Mouse (Mus musculus): ENCODE data around the gene Dolk. TPM values are rescaled to one million over a fixed set of nuclear protein-coding genes. Genes with fewer than 3 reads are reported as not detected.

Gene Dolk
- polyA plus RNA-seq, 1 experiment from 2014 or later = 14.1 TPM

GRCm38 (mm10) chr2:30319260-30319659 is 33.1 kb upstream of the Dolk start:
- H3K27me3 ChIP-seq (ENCODE audit: insufficient read depth, low read length) = no peaks in the 10 kb centered on the region
- no peaks in the 10 kb centered on the region for H3K4me1 ChIP-seq (ENCODE audit: insufficient read depth)
- no peak overlapping the region for H3K4me3 ChIP-seq (ENCODE audit: low read depth, low read length)
- peaks cover 62% of the 10 kb centered on the region for H3K36me3 ChIP-seq (replicated peaks; ENCODE audit: insufficient read depth, low read length)
- peak overlapping the region; percentile 60 for H3K27ac ChIP-seq (ENCODE audit: low read depth)
- TF ChIP-seq EP300 (IDR thresholded peaks at IDR 0.05; ENCODE audit: low read depth) = no peak
- TF ChIP-seq CTCF (IDR thresholded peaks at IDR 0.05; ENCODE audit: low read depth) = peak; percentile 34
- 62% methylated on average over 4 of the region's 4 CpGs for WGBS (ENCODE audit: insufficient replicate concordance)
- no peak overlapping the region for H3K4me2 ChIP-seq (ENCODE audit: low read depth, low read length)
- ATAC-seq = peak; percentile 91
- H3K9me3 ChIP-seq (ENCODE audit: low read length) = no peaks in the 10 kb centered on the region
- H3K9ac ChIP-seq (replicated peaks) = no peak overlapping the region
- DNase-seq = no peak

GRCm38 (mm10) chr2:30316955-30317354 is 30.8 kb upstream of the Dolk start:
- Histone ChIP-seq H3K9me3 (ENCODE audit: low read length) (no peaks in the 10 kb centered on the region), H3K9ac (replicated peaks) (no peak overlapping the region), H3K27ac (ENCODE audit: low read depth) (no peak overlapping the region), H3K4me3 (ENCODE audit: low read depth, low read length) (no peak overlapping the region), H3K36me3 (replicated peaks; ENCODE audit: insufficient read depth, low read length) (peaks cover 58% of the 10 kb centered on the region), H3K4me1 (ENCODE audit: insufficient read depth) (no peaks in the 10 kb centered on the region), H3K4me2 (ENCODE audit: low read depth, low read length) (no peak overlapping the region), H3K27me3 (ENCODE audit: insufficient read depth, low read length) (no peaks in the 10 kb centered on the region)
- TF ChIP-seq CTCF (IDR thresholded peaks at IDR 0.05; ENCODE audit: low read depth) (no peak), EP300 (IDR thresholded peaks at IDR 0.05; ENCODE audit: low read depth) (no peak)
- DNase-seq (no peak), ATAC-seq (no peak)
- WGBS (ENCODE audit: insufficient replicate concordance) = 86% methylated on average over 5 of the region's 5 CpGs

GRCm38 (mm10) chr2:30316136-30316535 is 30.0 kb upstream of the Dolk start:
- H3K9me3 ChIP-seq (ENCODE audit: low read length) = no peaks in the 10 kb centered on the region
- H3K4me2 ChIP-seq (ENCODE audit: low read depth, low read length) = no peak overlapping the region
- WGBS (ENCODE audit: insufficient replicate concordance) = 90% methylated on average over 4 of the region's 4 CpGs
- peak; percentile 39; the same call in 1 of the 2 replicates for TF ChIP-seq CTCF (IDR thresholded peaks at IDR 0.05; ENCODE audit: low read depth)
- no peak for TF ChIP-seq EP300 (IDR thresholded peaks at IDR 0.05; ENCODE audit: low read depth)
- H3K27ac ChIP-seq (ENCODE audit: low read depth) = no peak overlapping the region
- H3K4me1 ChIP-seq (ENCODE audit: insufficient read depth) = no peaks in the 10 kb centered on the region
- H3K9ac ChIP-seq (replicated peaks) = no peak overlapping the region
- no peak for DNase-seq
- H3K27me3 ChIP-seq (ENCODE audit: insufficient read depth, low read length) = no peaks in the 10 kb centered on the region
- ATAC-seq = no peak
- peaks cover 59% of the 10 kb centered on the region for H3K36me3 ChIP-seq (replicated peaks; ENCODE audit: insufficient read depth, low read length)
- no peak overlapping the region for H3K4me3 ChIP-seq (ENCODE audit: low read depth, low read length)

- Histone ChIP-seq H3K4me1 (ENCODE audit: insufficient read depth) (no peaks in the 10 kb centered on the region), H3K36me3 (replicated peaks; ENCODE audit: insufficient read depth, low read length) (peaks cover 77% of the 10 kb centered on the region), H3K9me3 (ENCODE audit: low read length) (no peaks in the 10 kb centered on the region), H3K9ac (replicated peaks) (no peak overlapping the region), H3K4me3 (ENCODE audit: low read depth, low read length) (no peak overlapping the region), H3K4me2 (ENCODE audit: low read depth, low read length) (no peak overlapping the region), H3K27me3 (ENCODE audit: insufficient read depth, low read length) (no peaks in the 10 kb centered on the region), H3K27ac (ENCODE audit: low read depth) (no peak overlapping the region)
- ATAC-seq (no peak), DNase-seq (no peak)
- 90% methylated on average over 2 of the region's 2 CpGs for WGBS (ENCODE audit: insufficient replicate concordance)
- no peak for TF ChIP-seq EP300 (IDR thresholded peaks at IDR 0.05; ENCODE audit: low read depth)
- no peak for TF ChIP-seq CTCF (IDR thresholded peaks at IDR 0.05; ENCODE audit: low read depth)
These were observed 25.3 kb upstream of the Dolk start for GRCm38 (mm10) chr2:30311481-30311880.

- no peaks in the 10 kb centered on the region for H3K9me3 ChIP-seq (ENCODE audit: low read length)
- H3K4me3 ChIP-seq (ENCODE audit: low read depth, low read length) = no peak overlapping the region
- H3K9ac ChIP-seq (replicated peaks) = no peak overlapping the region
- ATAC-seq (peak; percentile 44; the same call in 1 of the 2 replicates), DNase-seq (no peak)
- H3K4me1 ChIP-seq (ENCODE audit: insufficient read depth) = no peaks in the 10 kb centered on the region
- H3K27ac ChIP-seq (ENCODE audit: low read depth) = no peak overlapping the region
- H3K27me3 ChIP-seq (ENCODE audit: insufficient read depth, low read length) = no peaks in the 10 kb centered on the region
- 55% methylated on average over 3 of the region's 3 CpGs for WGBS (ENCODE audit: insufficient replicate concordance)
- no peak overlapping the region for H3K4me2 ChIP-seq (ENCODE audit: low read depth, low read length)
- TF ChIP-seq EP300 (IDR thresholded peaks at IDR 0.05; ENCODE audit: low read depth) (peak; percentile 65; the same call in 1 of the 2 replicates), CTCF (IDR thresholded peaks at IDR 0.05; ENCODE audit: low read depth) (no peak)
- peaks cover 80% of the 10 kb centered on the region for H3K36me3 ChIP-seq (replicated peaks; ENCODE audit: insufficient read depth, low read length)
These were observed 23.2 kb upstream of the Dolk start for GRCm38 (mm10) chr2:30309351-30309750.

- DNase-seq (no peak), ATAC-seq (no peak)
- WGBS (ENCODE audit: insufficient replicate concordance) = 74% methylated on average over 7 of the region's 7 CpGs
- Histone ChIP-seq H3K36me3 (replicated peaks; ENCODE audit: insufficient read depth, low read length) (peaks cover 74% of the 10 kb centered on the region), H3K4me3 (ENCODE audit: low read depth, low read length) (no peak overlapping the region), H3K27ac (ENCODE audit: low read depth) (no peak overlapping the region), H3K4me2 (ENCODE audit: low read depth, low read length) (no peak overlapping the region), H3K4me1 (ENCODE audit: insufficient read depth) (no peaks in the 10 kb centered on the region), H3K9ac (replicated peaks) (no peak overlapping the region), H3K27me3 (ENCODE audit: insufficient read depth, low read length) (no peaks in the 10 kb centered on the region), H3K9me3 (ENCODE audit: low read length) (no peaks in the 10 kb centered on the region)
- TF ChIP-seq EP300 (IDR thresholded peaks at IDR 0.05; ENCODE audit: low read depth) = no peak
- TF ChIP-seq CTCF (IDR thresholded peaks at IDR 0.05; ENCODE audit: low read depth) = no peak
These were observed 20.0 kb upstream of the Dolk start for GRCm38 (mm10) chr2:30306087-30306486.

GRCm38 (mm10) chr2:30299966-30300365 is 13.8 kb upstream of the Dolk start:
- 83% methylated on average over 5 of the region's 5 CpGs for WGBS (ENCODE audit: insufficient replicate concordance)
- DNase-seq = no peak

More at GRCm38 (mm10) chr2:30299966-30300365, 13.8 kb upstream of the Dolk start:
- ATAC-seq = no peak
- no peaks in the 10 kb centered on the region for H3K27me3 ChIP-seq (ENCODE audit: insufficient read depth, low read length)
- no peak overlapping the region for H3K9ac ChIP-seq (replicated peaks)
- no peak overlapping the region for H3K4me2 ChIP-seq (ENCODE audit: low read depth, low read length)
- peaks cover 46% of the 10 kb centered on the region for H3K36me3 ChIP-seq (replicated peaks; ENCODE audit: insufficient read depth, low read length)
- no peak overlapping the region for H3K4me3 ChIP-seq (ENCODE audit: low read depth, low read length)
- H3K4me1 ChIP-seq (ENCODE audit: insufficient read depth) = no peaks in the 10 kb centered on the region
- H3K27ac ChIP-seq (ENCODE audit: low read depth) = no peak overlapping the region
- no peak for TF ChIP-seq CTCF (IDR thresholded peaks at IDR 0.05; ENCODE audit: low read depth)
- TF ChIP-seq EP300 (IDR thresholded peaks at IDR 0.05; ENCODE audit: low read depth) = no peak
- H3K9me3 ChIP-seq (ENCODE audit: low read length) = no peaks in the 10 kb centered on the region
